Mouse (Mus musculus) lung, postnatal 36 days (tissue): Measurements from ENCODE around the gene Olfr340.
"Not testable (repeated sequence)": the region's sequence is repeated elsewhere in the genome, so short reads cannot be mapped to it uniquely, and the experiment has no call there.

Experiments
- DNase-seq: peaks from one replicate; pipeline ENCODE4 v3.0.0; 2022; ENCODE audit warnings: mixed read lengths

The Olfr340 gene

GRCm38 (mm10) chr2:36452287-36452686 lies at the start of gene Olfr340:
TSS of gene Olfr340 (plus strand) at chr2:36452587.
- no peak for DNase-seq

- DNase-seq, result not testable (repeated sequence)
Measured at GRCm38 (mm10) chr2:36415174-36415573, 37.2 kb upstream of the Olfr340 start.

- not testable (repeated sequence) for DNase-seq
Measured at GRCm38 (mm10) chr2:36415591-36415990, 36.8 kb upstream of the Olfr340 start.

GRCm38 (mm10) chr2:36418647-36419046 lies 33.7 kb upstream of the Olfr340 start, which contains the start of gene Olfr339:
TSS of gene Olfr339 (plus strand) at chr2:36418947.
- DNase-seq, result no peak

GRCm38 (mm10) chr2:36473634-36474033 lies 21.2 kb downstream of the Olfr340 start:
- no peak for DNase-seq

- DNase-seq, result no peak
Measured at GRCm38 (mm10) chr2:36482368-36482767, 30.0 kb downstream of the Olfr340 start, which contains the start of gene Olfr341. TSS of gene Olfr341 (minus strand) at chr2:36482468.
